Mouse (Mus musculus): ENCODE measurements around the gene Pi4ka. TPM values are rescaled to one million over a fixed set of nuclear protein-coding genes. Genes with fewer than 3 reads are reported as not detected.

Gene Pi4ka
- total RNA-seq, 2 experiments from 2014 or later = 20.2 to 24.3 TPM

DNA sequence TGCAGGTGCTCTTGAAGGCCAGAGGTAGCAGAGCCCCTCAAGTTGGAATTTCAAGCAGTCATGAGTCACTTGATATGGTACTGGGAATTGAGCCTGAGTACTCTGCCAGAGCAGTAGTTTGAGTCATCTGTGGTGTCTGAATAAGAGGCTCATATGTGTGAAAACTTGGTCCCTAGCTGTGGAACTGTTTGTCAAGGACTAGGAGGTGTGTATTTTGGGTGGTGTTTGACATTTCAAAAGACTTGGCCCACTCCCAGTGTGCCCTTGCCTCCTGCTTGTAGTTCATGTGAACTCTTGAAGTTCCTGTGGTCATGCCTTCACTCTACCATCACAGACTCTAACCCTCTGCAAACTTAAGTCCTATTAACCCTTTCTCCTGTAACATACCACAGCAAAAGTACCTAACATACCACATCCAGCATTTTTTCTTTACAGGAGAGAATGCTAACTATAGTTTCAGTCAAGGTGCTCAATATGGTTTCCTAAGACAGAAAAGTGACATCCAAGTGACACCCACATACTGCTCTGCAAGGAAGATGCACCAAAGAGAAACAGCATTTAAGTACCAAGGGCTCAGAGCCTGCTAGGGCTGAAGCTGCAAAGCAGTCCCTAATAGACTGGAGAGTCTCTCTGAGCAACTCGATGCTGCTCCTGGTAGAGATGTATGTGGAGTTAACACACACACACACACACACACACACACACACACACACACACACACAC lies 76.1 kb downstream of the Pi4ka start:
- H3K27ac ChIP-seq = no peak overlapping the region
- no peak overlapping the region for H3K4me3 ChIP-seq
- no peak for DNase-seq
- TF ChIP-seq CTCF (IDR thresholded peaks at IDR 0.05) = no peak
- intact Hi-C loops (cut with DNase I) = no loop called here

DNA sequence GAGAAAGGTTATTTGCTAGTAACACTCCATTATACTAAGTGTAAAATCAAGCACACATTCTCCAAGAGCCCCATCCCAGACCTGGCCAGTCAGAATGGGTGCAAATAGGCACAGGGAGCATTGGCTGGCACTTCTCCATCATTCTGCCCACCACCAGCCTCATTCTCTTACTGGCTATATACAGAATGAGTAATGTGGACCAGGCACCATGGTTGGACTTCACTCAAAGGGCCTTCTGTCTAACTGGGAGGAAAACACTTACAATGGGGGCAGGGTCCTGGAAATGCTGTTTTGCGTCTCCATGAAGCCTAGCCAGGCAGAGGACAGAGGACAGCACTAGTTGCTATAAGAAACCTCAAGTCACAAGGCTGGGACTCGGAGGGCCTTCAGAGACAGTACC lies 80.0 kb downstream of the Pi4ka start:
- intact Hi-C loops (cut with DNase I) = no loop called here
- Histone ChIP-seq H3K27ac (no peak overlapping the region), H3K4me3 (no peak overlapping the region)
- TF ChIP-seq CTCF (IDR thresholded peaks at IDR 0.05) = no peak
- no peak for DNase-seq

DNA sequence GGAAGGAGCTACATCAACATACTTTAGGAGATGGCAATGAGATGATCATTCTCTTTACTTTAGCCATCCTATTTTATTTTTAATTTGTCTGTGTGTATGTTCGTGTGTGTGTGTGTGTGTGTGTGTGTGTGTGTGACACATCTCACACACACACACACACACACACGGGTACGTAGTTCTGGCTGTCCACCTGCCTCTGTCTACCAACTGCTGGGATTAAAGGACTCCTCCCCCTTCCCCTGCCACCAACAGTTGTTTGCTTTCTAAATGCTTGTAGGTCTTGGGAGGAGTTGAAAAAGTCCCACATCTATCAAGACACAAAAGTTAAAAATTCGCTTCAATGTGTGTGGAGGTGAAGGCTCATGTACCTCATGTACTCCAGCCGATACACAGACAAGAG lies 81.4 kb downstream of the Pi4ka start:
- no peak for DNase-seq
- no peak overlapping the region for H3K4me3 ChIP-seq
- intact Hi-C loops (cut with DNase I) = no loop called here
- no peak overlapping the region for H3K27ac ChIP-seq
- TF ChIP-seq CTCF (IDR thresholded peaks at IDR 0.05) = no peak

DNA sequence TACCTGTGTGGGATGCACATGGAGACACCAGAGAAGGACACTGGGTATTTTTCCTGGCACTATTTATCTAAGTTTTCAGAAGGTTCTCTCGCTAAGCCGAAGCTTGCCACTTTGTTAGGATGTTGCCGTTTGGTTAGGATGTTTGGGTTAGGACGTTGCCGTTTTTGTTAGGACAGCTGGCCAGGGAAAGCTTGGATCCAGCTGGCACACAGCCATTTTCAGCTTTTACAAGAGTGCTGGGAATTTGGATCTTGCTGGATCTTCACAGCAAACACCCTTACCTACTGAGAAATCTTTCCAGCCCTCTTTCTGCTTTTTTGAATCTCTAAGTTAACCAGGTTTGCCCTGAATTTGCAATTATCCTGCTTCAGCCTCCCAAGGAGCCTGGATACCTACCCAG lies 84.6 kb downstream of the Pi4ka start:
- no peak for DNase-seq
- TF ChIP-seq CTCF (IDR thresholded peaks at IDR 0.05) = no peak
- Histone ChIP-seq H3K4me3 (no peak overlapping the region), H3K27ac (no peak overlapping the region)
- intact Hi-C loops (cut with DNase I) = no loop called here

DNA sequence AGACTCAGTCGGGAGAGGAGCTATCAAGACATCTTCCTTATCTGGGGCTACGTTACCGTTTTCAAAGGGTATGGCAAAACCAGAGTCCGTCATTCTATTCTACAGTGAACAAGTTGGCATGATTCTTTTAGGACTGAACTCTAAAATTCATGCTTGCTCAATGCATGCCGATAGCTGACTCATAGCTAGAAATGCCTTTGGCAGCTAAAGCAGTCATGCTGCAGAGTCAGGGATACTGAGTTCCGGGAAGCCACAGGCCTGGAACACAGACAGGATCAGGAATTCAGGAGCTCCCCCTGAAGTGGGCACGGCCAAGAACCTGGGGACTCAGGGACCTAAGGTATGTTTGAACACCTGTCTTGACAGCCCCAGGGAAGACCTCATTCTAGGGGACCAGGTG lies 89.6 kb downstream of the Pi4ka start:
- Histone ChIP-seq H3K27ac (no peak overlapping the region), H3K4me3 (no peak overlapping the region)
- TF ChIP-seq CTCF (IDR thresholded peaks at IDR 0.05) = no peak
- no peak for DNase-seq
- intact Hi-C loops (cut with DNase I) = no loop called here

DNA sequence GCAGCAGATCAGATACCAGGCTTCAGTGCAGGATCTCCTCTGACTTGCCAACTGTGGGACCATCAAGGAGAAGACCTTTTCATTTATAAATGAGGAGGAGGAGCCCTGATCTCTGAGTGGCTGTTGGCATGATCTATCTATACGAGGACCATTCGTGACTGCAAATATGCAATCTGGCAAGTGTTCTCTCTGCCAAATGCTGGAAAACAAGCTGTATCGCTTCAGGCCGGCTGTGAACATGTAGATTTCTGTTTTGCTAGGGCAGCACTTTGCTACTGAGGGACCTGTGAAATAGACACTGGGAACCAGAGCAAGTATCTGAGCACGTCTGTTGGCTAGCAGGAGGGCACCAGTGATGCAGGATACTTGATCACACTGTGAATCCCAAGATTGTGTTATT lies 93.6 kb downstream of the Pi4ka start:
- H3K27ac ChIP-seq = no peak overlapping the region
- TF ChIP-seq CTCF (IDR thresholded peaks at IDR 0.05) = no peak
- H3K4me3 ChIP-seq = no peak overlapping the region
- intact Hi-C loops (cut with DNase I) = no loop called here
- DNase-seq = no peak

DNA sequence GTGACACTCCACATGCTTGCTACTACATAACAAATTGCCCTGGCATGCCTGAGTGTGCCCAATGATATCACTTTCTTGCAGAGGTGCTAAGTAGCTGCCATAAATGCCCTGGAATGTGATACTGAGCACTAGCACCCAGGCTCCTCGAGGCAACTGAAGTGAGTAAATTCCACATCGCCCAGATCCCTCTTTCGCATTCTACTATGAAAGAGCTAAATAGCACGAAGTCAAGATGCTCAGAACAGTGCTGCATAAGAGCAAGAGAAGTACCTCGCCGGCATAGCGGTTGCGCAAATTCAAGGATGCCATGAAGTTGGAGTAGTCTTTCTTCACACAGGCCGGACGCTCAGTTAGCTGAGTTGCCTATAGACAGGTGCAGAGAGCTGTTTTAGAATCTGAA lies 97.1 kb downstream of the Pi4ka start:
- no peak overlapping the region for H3K4me3 ChIP-seq
- intact Hi-C loops (cut with DNase I) = no loop called here
- DNase-seq = no peak
- no peak overlapping the region for H3K27ac ChIP-seq
- no peak for TF ChIP-seq CTCF (IDR thresholded peaks at IDR 0.05)

DNA sequence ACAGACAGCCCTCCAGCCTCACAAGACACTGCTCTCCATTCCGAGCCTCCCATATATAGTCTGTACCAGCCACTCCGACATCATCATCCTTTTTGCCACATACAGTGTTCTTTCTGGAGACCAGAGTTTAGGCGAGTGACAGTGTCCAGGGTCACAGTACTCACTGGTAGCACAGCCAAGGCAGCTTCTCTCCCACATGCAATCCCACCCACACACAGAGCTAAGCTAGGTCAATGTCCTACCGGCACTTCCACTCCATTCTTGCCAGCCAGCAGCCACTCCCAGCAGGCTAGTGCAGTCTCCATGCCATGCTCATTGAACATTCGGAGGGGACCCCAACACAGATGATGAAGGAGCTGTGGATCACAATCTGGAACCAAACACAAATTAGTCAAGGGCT lies 98.7 kb downstream of the Pi4ka start:
- DNase-seq = no peak
- no peak overlapping the region for H3K4me3 ChIP-seq
- no peak for TF ChIP-seq CTCF (IDR thresholded peaks at IDR 0.05)
- no peak overlapping the region for H3K27ac ChIP-seq
- intact Hi-C loops (cut with DNase I) = no loop called here

DNA sequence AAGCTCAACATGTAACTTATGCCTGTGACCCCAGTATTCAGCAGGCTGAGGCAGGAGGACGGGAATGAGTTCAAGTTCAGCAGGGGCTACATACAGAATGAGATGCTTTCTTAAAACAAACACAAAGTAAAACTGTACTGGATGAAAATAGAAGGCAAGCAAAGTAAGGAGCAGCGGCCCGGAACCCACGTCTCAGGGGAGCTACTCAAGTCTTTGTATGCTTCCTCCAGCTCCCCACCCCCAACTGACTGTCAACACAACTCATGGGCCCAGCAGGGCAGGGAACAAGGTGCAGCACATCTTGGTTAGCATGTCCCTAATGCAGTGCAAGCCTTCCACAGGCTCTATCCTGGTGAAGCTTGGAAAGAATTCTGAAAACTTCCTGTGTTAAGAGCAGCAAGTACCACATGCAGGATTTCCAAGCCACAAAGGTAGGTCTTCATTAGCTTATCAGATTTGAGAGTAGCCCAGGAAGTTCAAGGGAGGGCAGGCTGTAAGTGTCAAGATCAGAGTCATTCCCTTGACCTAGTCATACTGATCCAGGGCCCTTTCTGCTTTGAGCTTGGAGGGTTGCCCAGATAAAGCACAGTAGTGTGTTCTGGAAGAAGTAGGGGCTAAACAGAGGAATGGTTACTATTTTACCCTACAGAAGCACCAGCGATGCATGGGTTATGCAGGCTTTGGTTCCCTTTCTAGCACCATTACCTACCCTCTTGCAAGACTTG lies 102.4 kb downstream of the Pi4ka start:
- intact Hi-C loops (cut with DNase I) = no loop called here
- H3K27ac ChIP-seq = no peak overlapping the region
- no peak overlapping the region for H3K4me3 ChIP-seq
- DNase-seq = no peak
- TF ChIP-seq CTCF (IDR thresholded peaks at IDR 0.05) = no peak

DNA sequence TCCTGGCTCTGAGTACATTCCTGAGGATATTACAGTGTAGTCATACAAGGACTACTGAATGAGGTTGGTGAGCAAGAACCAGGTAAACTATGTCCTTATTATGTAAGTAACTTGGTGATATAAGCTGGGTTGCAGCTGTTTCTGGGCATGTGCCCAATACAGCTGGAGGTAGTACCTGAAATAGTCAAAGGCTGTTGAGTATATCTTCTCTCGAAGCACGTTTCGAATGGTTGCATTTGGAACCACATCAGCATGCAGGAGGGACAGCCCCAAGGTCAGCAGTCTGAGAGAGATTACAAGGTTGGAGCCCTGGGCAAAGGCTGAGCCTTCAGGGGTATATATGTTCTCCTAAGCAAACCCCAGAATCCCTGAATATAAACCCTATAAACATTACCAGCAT lies 105.3 kb downstream of the Pi4ka start:
- DNase-seq = no peak
- TF ChIP-seq CTCF (IDR thresholded peaks at IDR 0.05) = no peak
- no peak overlapping the region for H3K4me3 ChIP-seq
- H3K27ac ChIP-seq = no peak overlapping the region
- intact Hi-C loops (cut with DNase I) = no loop called here

DNA sequence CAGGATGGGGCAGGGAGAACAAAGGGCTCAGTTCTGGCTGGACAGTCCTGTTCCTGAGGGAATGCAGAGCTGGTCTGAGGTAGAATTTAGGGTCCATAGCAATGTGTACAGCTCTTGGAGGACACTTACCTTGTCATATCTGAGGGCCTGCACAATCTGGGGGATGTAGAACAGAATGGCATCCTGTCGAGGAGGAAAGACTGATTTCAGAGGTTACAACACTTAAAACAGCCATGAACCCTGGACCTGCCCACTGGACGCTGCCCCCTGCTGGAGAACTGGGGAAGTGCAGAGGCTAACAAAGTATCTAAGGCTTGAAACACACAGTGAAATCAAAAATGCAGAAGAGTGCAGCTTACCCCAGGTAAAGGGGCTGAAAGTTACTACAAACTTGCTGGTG lies 113.4 kb downstream of the Pi4ka start:
- peak; percentile 99 for TF ChIP-seq CTCF (IDR thresholded peaks at IDR 0.05)
- Histone ChIP-seq H3K4me3 (no peak overlapping the region), H3K27ac (no peak overlapping the region)
- intact Hi-C loops (cut with DNase I) = no loop called here
- DNase-seq = peak; percentile 73

DNA sequence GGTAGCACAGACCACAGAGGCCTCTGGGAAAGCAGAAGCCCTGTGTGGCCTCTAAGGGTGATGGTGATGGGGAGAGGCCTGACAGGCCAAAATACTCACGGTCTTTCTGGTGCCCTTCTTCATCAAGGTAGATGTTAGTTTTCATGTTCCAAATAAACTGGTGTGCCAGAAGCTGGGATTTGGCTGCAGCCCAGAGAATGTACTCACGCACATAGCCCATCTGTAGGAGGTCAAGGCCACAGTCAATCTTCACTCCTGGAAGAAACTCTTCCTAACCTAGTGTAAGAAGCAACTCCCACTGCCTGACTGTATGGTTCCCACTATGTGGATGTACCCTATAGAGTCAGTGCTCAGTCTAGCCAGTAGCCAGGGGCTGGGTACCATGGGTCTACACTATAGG lies 115.1 kb downstream of the Pi4ka start:
- intact Hi-C loops (cut with DNase I) = no loop called here
- no peak overlapping the region for H3K27ac ChIP-seq
- no peak for TF ChIP-seq CTCF (IDR thresholded peaks at IDR 0.05)
- DNase-seq = no peak
- H3K4me3 ChIP-seq = no peak overlapping the region

DNA sequence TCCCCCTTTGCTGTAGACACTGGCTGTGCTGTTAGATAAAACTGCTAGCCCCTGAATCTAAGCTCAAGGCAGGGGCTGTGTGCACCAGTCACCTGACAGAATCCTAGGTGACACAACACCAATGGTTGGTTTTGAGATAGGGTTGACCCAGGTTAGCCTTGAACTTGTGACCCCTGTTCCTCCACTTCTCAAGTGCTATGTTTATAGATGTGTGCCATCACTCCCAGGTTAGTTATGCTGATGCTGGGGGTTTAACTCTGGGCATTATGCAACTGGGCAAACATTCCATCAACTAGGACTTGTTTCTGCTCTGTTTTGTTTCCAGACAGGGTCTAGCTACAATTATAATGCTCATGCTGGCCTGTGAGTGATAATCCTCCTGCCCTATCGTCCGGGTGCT lies 119.0 kb downstream of the Pi4ka start:
- no peak for DNase-seq
- intact Hi-C loops (cut with DNase I) = no loop called here
- no peak overlapping the region for H3K27ac ChIP-seq
- H3K4me3 ChIP-seq = no peak overlapping the region
- TF ChIP-seq CTCF (IDR thresholded peaks at IDR 0.05) = no peak

DNA sequence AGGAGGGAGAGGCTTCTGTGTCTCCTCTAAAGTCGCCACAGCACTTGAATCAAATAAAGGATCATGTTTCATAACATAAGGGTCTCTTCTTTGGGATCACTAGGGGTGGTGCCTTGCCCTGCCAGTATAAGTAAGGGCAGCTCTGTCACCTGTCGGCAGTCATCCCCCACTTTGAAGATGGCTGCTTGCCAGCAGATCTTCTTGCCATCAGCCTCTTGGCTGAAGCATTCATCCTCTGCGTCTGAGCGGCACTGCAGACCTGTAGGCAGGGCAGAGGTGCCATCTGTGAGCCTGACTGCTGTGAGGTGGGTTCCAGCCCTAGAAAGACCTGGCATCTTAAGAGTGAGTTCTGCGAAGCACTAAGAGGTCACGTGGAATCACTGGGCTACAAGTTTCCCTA lies 123.0 kb downstream of the Pi4ka start:
- no peak overlapping the region for H3K4me3 ChIP-seq
- H3K27ac ChIP-seq = no peak overlapping the region
- DNase-seq = peak; percentile 54
- intact Hi-C loops (cut with DNase I) = no loop called here
- TF ChIP-seq CTCF (IDR thresholded peaks at IDR 0.05) = no peak

Measured in gastrocnemius, adult 2 months (tissue).